Mouse (Mus musculus) cerebellum, adult 2 months (tissue): ENCODE data around the gene Runx3.

ENCODE experiments used
- CTCF ChIP-seq: fragments of 200-500 bp; IDR thresholded peaks from 2 replicates; pipeline ENCODE4 v1.5.1; 2011; ENCODE audit warnings: low read depth, mild to moderate bottlenecking, control low read depth, low read length, moderate library complexity, borderline replicate concordance; ENCODE audit not compliant: insufficient read depth
- POLR2A ChIP-seq: fragments of 200-500 bp; IDR thresholded peaks from 2 replicates; pipeline ENCODE4 v1.6.1; 2011; ENCODE audit warnings: low read length, control low read depth, borderline replicate concordance; ENCODE audit not compliant: insufficient read depth

DNA sequence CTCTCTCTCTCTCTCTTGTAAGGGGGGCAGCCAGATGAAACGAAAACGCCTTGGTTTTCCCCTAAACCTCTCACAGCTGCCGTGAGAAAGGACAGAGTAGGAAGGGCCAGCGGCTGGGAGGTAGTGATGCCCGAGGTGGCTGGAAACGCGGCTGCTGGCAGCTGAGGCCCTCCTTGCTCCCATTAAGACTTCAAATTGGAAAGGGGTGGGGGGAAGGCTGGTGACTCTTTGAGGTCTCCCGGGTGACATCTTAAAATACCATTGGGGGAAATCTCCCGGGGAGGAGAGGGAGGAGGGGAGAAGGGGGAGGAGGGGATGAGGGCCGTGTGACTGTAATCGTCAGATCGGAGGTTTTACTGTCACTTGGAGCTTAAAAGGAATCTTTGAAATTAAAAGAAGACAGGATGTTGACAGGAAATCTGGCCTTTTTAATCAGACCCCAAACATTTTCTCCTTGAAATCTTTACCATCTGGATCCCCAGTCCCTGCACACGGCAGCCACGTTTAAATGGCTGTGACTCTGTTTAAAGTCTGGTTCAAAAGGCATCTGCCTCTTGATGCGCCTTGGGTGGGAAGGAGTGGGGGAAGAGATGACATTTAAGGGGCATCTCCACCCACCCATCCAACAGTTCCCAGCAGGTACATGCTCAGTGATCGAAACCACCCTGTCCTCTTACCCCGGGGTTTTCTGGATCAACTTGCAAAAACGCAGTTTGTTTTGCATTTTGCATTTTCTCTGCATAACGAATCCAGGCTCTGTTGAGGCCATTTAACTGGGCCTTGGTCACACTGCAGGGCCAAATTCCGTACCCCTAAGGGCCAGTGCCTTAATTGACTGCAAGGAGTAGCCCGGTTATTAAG is 33.9 kb downstream of the Runx3 start:
- TF ChIP-seq POLR2A (no peak), CTCF (no peak)
